Mouse (Mus musculus) limb, embryonic 14.5 days (tissue): ENCODE data around the gene Gcnt3. TPM values are rescaled to one million over a fixed set of nuclear protein-coding genes. Genes with fewer than 3 reads are reported as not detected.

Source experiments
- ATAC-seq: fragments of 200-750 bp; cut with Nextera tagmentation; 2 replicates; pipeline ENCODE4 v1.8.0; 2017; ENCODE audit warnings: low read depth, moderate number of reproducible peaks, moderate TSS enrichment; ENCODE audit not compliant: low FRiP score
- DNase-seq: peaks from one replicate; pipeline ENCODE4 v3.0.0-alpha.2; 2015; ENCODE audit warnings: low spot score
- H3K27ac ChIP-seq: fragments of 300-500 bp; sonication (generic); replicated peaks from 2 replicates; pipeline ENCODE4 v1.5.1; 2014; ENCODE audit warnings: low read depth, mild to moderate bottlenecking, low read length, moderate library complexity, mixed read lengths
- H3K27me3 ChIP-seq: fragments of 300-500 bp; sonication (generic); 2 replicates; pipeline ENCODE4 v1.6.1; 2014; ENCODE audit warnings: low read length, mixed read lengths; ENCODE audit not compliant: control insufficient read depth, insufficient read depth
- H3K36me3 ChIP-seq: fragments of 300-500 bp; sonication (generic); 2 replicates; pipeline ENCODE4 v1.6.1; 2014; ENCODE audit warnings: mild to moderate bottlenecking, low read length, moderate library complexity, mixed read lengths; ENCODE audit not compliant: control insufficient read depth, insufficient read depth
- H3K4me1 ChIP-seq: fragments of 300-500 bp; sonication (generic); 2 replicates; pipeline ENCODE4 v1.6.1; 2014; ENCODE audit warnings: antibody characterized with exemption, low read length, mixed read lengths; ENCODE audit not compliant: control insufficient read depth, insufficient read depth
- H3K4me2 ChIP-seq: fragments of 300-500 bp; sonication (generic); replicated peaks from 2 replicates; pipeline ENCODE4 v1.6.1; 2014; ENCODE audit warnings: low read depth, mild to moderate bottlenecking, low read length, moderate library complexity; ENCODE audit not compliant: severe bottlenecking
- H3K4me3 ChIP-seq: fragments of 300-500 bp; sonication (generic); replicated peaks from 2 replicates; pipeline ENCODE4 v1.5.1; 2014; ENCODE audit warnings: low read length
- H3K9ac ChIP-seq: fragments of 300-500 bp; sonication (generic); 2 replicates; pipeline ENCODE4 v1.6.1; 2014; ENCODE audit warnings: mild to moderate bottlenecking, low read depth, low read length, moderate library complexity; ENCODE audit not compliant: severe bottlenecking
- H3K9me3 ChIP-seq: fragments of 300-500 bp; sonication (generic); 2 replicates; pipeline ENCODE4 v1.6.1; 2016; ENCODE audit warnings: low read length; ENCODE audit not compliant: control insufficient read depth
- POLR2A ChIP-seq: fragments of 200-500 bp; IDR thresholded peaks from 2 replicates; pipeline ENCODE4 v1.8.0; 2012; ENCODE audit warnings: inconsistent platforms, mild to moderate bottlenecking, moderate library complexity, borderline replicate concordance; ENCODE audit not compliant: insufficient read depth, insufficient read length; ENCODE audit errors: extremely low read depth
- WGBS: fragments of 180-500 bp; shearing (Covaris S2); extraction: QIAGEN DNeasy Blood & Tissue Kit; methylation state at CpG from one replicate; pipeline ENCODE4 v1.1.7; 2014; 5-methylcytosine and 5-hydroxymethylcytosine counted together
- polyA plus RNA-seq, 2 experiments: library from polyadenylated mRNA; depleted of rRNA in 1 of 2; stranded (reverse) in 1 of 2; unstranded in 1 of 2; fragments of >200 nt; fragmentation: Nextera tagmentation in 1 of 2; extraction: Ambion mirVana in 1 of 2; gene quantifications; 2 replicates each; pipeline versions ENCODE4 v1.2.1 to v1.2.3; 2012 to 2014

Gene Gcnt3
- polyA plus RNA-seq, 2 experiments = 0.03 to 0.06 TPM

- Histone ChIP-seq H3K27ac (no peak overlapping the region), H3K27me3 (no peaks in the 10 kb centered on the region), H3K4me2 (no peak overlapping the region), H3K9ac (no peak overlapping the region), H3K4me3 (no peak overlapping the region), H3K4me1 (no peaks in the 10 kb centered on the region), H3K9me3 (no peaks in the 10 kb centered on the region), H3K36me3 (peaks cover 24% of the 10 kb centered on the region)
- TF ChIP-seq POLR2A = no peak
- WGBS = 94% methylated on average over 4 of the region's 4 CpGs
- no peak for DNase-seq
- ATAC-seq = no peak
These were observed 15.8 kb downstream of the Gcnt3 start for GRCm38 (mm10) chr9:70022083-70022482.

- Histone ChIP-seq H3K4me3 (no peak overlapping the region), H3K27me3 (no peaks in the 10 kb centered on the region), H3K4me1 (no peaks in the 10 kb centered on the region), H3K9me3 (no peaks in the 10 kb centered on the region), H3K4me2 (no peak overlapping the region), H3K27ac (no peak overlapping the region), H3K9ac (no peak overlapping the region), H3K36me3 (peaks cover 28% of the 10 kb centered on the region)
- 70% methylated on average over 1 of the region's 1 CpGs for WGBS
- DNase-seq (no peak), ATAC-seq (no peak)
- no peak for TF ChIP-seq POLR2A
These were observed 16.3 kb downstream of the Gcnt3 start for GRCm38 (mm10) chr9:70021610-70022009.

- H3K4me1 ChIP-seq = peaks cover under 1% of the 10 kb centered on the region; the same call in 1 of the 2 replicates
- H3K27me3 ChIP-seq = no peaks in the 10 kb centered on the region
- no peak for TF ChIP-seq POLR2A
- H3K4me2 ChIP-seq = no peak overlapping the region
- H3K4me3 ChIP-seq = no peak overlapping the region
- no peak overlapping the region for H3K9ac ChIP-seq
- no peak overlapping the region for H3K27ac ChIP-seq
- no peaks in the 10 kb centered on the region for H3K9me3 ChIP-seq
- peaks cover 29% of the 10 kb centered on the region for H3K36me3 ChIP-seq
- DNase-seq (peak; percentile 10), ATAC-seq (no peak)
These were observed 19.0 kb downstream of the Gcnt3 start for GRCm38 (mm10) chr9:70018879-70019278.

DNA sequence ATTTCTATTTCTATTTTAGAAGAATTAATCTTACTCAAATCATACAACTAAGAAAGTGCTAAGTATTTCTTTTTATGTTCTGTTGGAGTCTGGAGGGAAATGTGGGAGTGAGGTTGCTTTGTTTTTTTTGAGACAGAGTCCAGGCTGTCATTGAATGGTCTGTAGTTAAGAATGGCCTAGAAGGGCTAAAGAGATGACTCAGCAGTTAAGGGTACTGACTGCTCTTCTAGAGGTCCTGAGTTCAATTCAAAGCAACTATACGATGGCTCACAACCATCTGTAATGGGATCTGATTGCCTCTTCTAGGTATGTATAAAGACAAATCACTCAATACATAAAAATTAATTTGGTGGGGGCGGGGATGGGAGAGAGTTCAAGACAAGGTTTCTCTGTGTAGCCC lies 22.3 kb downstream of the Gcnt3 start:
- WGBS = 99% methylated on average over 2 of the region's 2 CpGs
- H3K4me2 ChIP-seq = no peak overlapping the region
- no peaks in the 10 kb centered on the region for H3K27me3 ChIP-seq
- DNase-seq = no peak
- no peak overlapping the region for H3K27ac ChIP-seq
- no peak for ATAC-seq
- no peaks in the 10 kb centered on the region for H3K9me3 ChIP-seq
- peaks cover 12% of the 10 kb centered on the region; the same call in 1 of the 2 replicates for H3K4me1 ChIP-seq
- no peak overlapping the region for H3K4me3 ChIP-seq
- peaks cover 16% of the 10 kb centered on the region for H3K36me3 ChIP-seq
- no peak overlapping the region for H3K9ac ChIP-seq
- no peak for TF ChIP-seq POLR2A

DNA sequence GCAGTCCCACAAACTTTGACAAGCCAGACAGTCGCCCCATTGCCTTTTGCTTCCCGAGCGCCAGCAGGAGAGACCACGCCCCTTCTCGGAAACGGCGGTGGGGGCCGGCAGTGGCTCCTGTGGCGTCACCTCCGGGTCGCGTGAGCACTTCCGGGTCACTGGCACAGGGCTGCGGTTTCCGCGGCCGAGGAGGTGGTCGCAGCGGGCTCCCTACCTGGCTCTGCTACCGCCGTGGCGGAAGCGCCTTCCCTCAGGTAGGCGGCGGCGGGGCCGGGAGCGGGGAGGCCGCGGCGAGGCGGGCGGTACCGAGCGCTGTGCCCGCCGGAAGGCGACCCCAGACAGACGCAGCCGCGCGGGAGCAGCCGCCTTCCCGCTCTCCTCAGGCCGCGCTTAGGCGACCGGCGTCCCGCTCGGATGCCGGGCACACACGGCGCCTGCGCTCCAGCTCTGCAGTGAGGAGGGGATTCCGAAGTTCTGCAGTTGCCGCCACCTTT lies 25.4 kb downstream of the Gcnt3 start, which contains the start of gene Gtf2a2:
Gene Gtf2a2 (plus strand): TSS at position 143 of the 494 bp plus-strand sequence.
- Histone ChIP-seq H3K27ac (peak within 1 kb of the TSS; percentile 92), H3K4me3 (peak within 1 kb of the TSS; percentile 83), H3K9ac (peak within 1 kb of the TSS; percentile 93), H3K4me1 (peaks cover 12% of the 10 kb centered on the region; the same call in 1 of the 2 replicates), H3K27me3 (no peaks in the 10 kb centered on the region), H3K4me2 (peak within 1 kb of the TSS; percentile 64), H3K9me3 (no peaks in the 10 kb centered on the region), H3K36me3 (peaks cover 36% of the 10 kb centered on the region)
- ATAC-seq = peak; percentile 98
- DNase-seq = peak; percentile 94
- WGBS = 2% methylated on average over 55 of the region's 57 CpGs
- TF ChIP-seq POLR2A = peak; percentile 86; the same call in 1 of the 2 replicates
